Mouse (Mus musculus): Measurements from ENCODE around the gene Gm11563.

GRCm38 (mm10) chr11:99609126-99609525 lies 49.6 kb downstream of the Gm11563 start:
- TF ChIP-seq CTCF (IDR thresholded peaks at IDR 0.05; ENCODE audit: low read depth), result no peak
- no peak for TF ChIP-seq EP300 (IDR thresholded peaks at IDR 0.05; ENCODE audit: low read depth)
